Mouse (Mus musculus): ENCODE data around the gene Kcnma1. TPM values are rescaled to one million over a fixed set of nuclear protein-coding genes. Genes with fewer than 3 reads are reported as not detected.

The Kcnma1 gene
- total and polyA plus RNA-seq, 3 experiments = not detected

GRCm38 (mm10) chr14:23542131-23542530 is 472.2 kb downstream of the Kcnma1 start:
- no peaks in the 10 kb centered on the region for H3K9me3 ChIP-seq (replicated peaks; ENCODE audit: insufficient read depth, low read length)
- no peaks in the 10 kb centered on the region for H3K36me3 ChIP-seq (ENCODE audit: control insufficient read depth in 1 of 2, insufficient read depth in 2 of 2, low read length in 2 of 2)
- no peak overlapping the region for H3K27ac ChIP-seq (ENCODE audit: control insufficient read depth, low read depth, low read length)
- no peak overlapping the region for H3K4me3 ChIP-seq (ENCODE audit: control insufficient read depth in 1 of 2, insufficient read depth in 1 of 2, low read depth in 2 of 2, low read length in 2 of 2)
- H3K9ac ChIP-seq (ENCODE audit: control insufficient read depth, low read depth, low read length, poor library complexity, severe bottlenecking) = no peak overlapping the region
- no peaks in the 10 kb centered on the region for H3K79me2 ChIP-seq (ENCODE audit: control insufficient read depth, insufficient read depth, low read length, poor library complexity)
- no peak for DNase-seq (ENCODE audit: low read depth, low spot score)
- no peak for TF ChIP-seq MEF2A (IDR thresholded peaks at IDR 0.05; ENCODE audit: extremely low read depth, insufficient replicate concordance, low read depth, low read length, poor library complexity, severe bottlenecking)
- TF ChIP-seq USF2 (IDR thresholded peaks at IDR 0.05; ENCODE audit: borderline replicate concordance in 1 of 2, insufficient read depth in 1 of 2, low read depth in 1 of 2, low read length in 2 of 2) = no peak
- TF ChIP-seq MYC (IDR thresholded peaks at IDR 0.05; ENCODE audit: low read depth, low read length) = no peak
- no peak for TF ChIP-seq NELFE (IDR thresholded peaks at IDR 0.05; ENCODE audit: low read depth, low read length)
- TF ChIP-seq MXI1 (IDR thresholded peaks at IDR 0.05; ENCODE audit: low read depth, low read length) = no peak
- no peaks in the 10 kb centered on the region for H3K4me1 ChIP-seq (ENCODE audit: control insufficient read depth in 1 of 2, insufficient read depth in 2 of 2, low read length in 2 of 2)
- no peaks in the 10 kb centered on the region for H3K27me3 ChIP-seq (ENCODE audit: control insufficient read depth in 1 of 2, insufficient read depth in 2 of 2, low read length in 2 of 2)

- no peak for DNase-seq (ENCODE audit: low read depth, low spot score)
- Histone ChIP-seq H3K9ac (ENCODE audit: control insufficient read depth, low read depth, low read length, poor library complexity, severe bottlenecking) (no peak overlapping the region), H3K79me2 (ENCODE audit: control insufficient read depth, insufficient read depth, low read length, poor library complexity) (no peaks in the 10 kb centered on the region), H3K4me3 (ENCODE audit: control insufficient read depth in 1 of 2, insufficient read depth in 1 of 2, low read depth in 2 of 2, low read length in 2 of 2) (no peak overlapping the region), H3K36me3 (ENCODE audit: control insufficient read depth in 1 of 2, insufficient read depth in 2 of 2, low read length in 2 of 2) (no peaks in the 10 kb centered on the region), H3K27ac (ENCODE audit: control insufficient read depth, low read depth, low read length) (no peak overlapping the region), H3K9me3 (replicated peaks; ENCODE audit: insufficient read depth, low read length) (no peaks in the 10 kb centered on the region), H3K27me3 (ENCODE audit: control insufficient read depth in 1 of 2, insufficient read depth in 2 of 2, low read length in 2 of 2) (no peaks in the 10 kb centered on the region), H3K4me1 (ENCODE audit: control insufficient read depth in 1 of 2, insufficient read depth in 2 of 2, low read length in 2 of 2) (no peaks in the 10 kb centered on the region)
- TF ChIP-seq NELFE (IDR thresholded peaks at IDR 0.05; ENCODE audit: low read depth, low read length) (no peak), ELF1 (IDR thresholded peaks at IDR 0.05; ENCODE audit: low read depth, low read length) (no peak), USF2 (IDR thresholded peaks at IDR 0.05; ENCODE audit: borderline replicate concordance in 1 of 2, insufficient read depth in 1 of 2, low read depth in 1 of 2, low read length in 2 of 2) (no peak), ZC3H11A (IDR thresholded peaks at IDR 0.05; ENCODE audit: low read depth, low read length) (no peak), MEF2A (IDR thresholded peaks at IDR 0.05; ENCODE audit: extremely low read depth, insufficient replicate concordance, low read depth, low read length, poor library complexity, severe bottlenecking) (no peak), POLR2AphosphoS2 (IDR thresholded peaks at IDR 0.05; ENCODE audit: low read length) (no peak), ZMIZ1 (IDR thresholded peaks at IDR 0.05; ENCODE audit: low read depth, low read length) (no peak), ZNF384 (IDR thresholded peaks at IDR 0.05; ENCODE audit: low read depth, low read length) (no peak), MYB (IDR thresholded peaks at IDR 0.05; ENCODE audit: low read depth, low read length) (no peak), TAL1 (IDR thresholded peaks at IDR 0.05; ENCODE audit: low read length) (no peak), GABPA (IDR thresholded peaks at IDR 0.05; ENCODE audit: low read depth, low read length) (no peak)
Measured at GRCm38 (mm10) chr14:23539621-23540020, 474.7 kb downstream of the Kcnma1 start.

GRCm38 (mm10) chr14:23533346-23533745 is 480.9 kb downstream of the Kcnma1 start:
- no peak overlapping the region for H3K4me3 ChIP-seq (ENCODE audit: control insufficient read depth in 1 of 2, insufficient read depth in 1 of 2, low read depth in 2 of 2, low read length in 2 of 2)
- no peaks in the 10 kb centered on the region for H3K36me3 ChIP-seq (ENCODE audit: control insufficient read depth in 1 of 2, insufficient read depth in 2 of 2, low read length in 2 of 2)
- H3K27ac ChIP-seq (ENCODE audit: control insufficient read depth, low read depth, low read length) = no peak overlapping the region
- H3K4me1 ChIP-seq (ENCODE audit: control insufficient read depth in 1 of 2, insufficient read depth in 2 of 2, low read length in 2 of 2) = no peaks in the 10 kb centered on the region
- no peak for DNase-seq (ENCODE audit: low read depth, low spot score)
- no peak for TF ChIP-seq SIN3A (IDR thresholded peaks at IDR 0.05; ENCODE audit: low read length)
- no peak for TF ChIP-seq JUND (IDR thresholded peaks at IDR 0.05; ENCODE audit: low read depth, low read length)
- TF ChIP-seq USF2 (IDR thresholded peaks at IDR 0.05; ENCODE audit: borderline replicate concordance in 1 of 2, insufficient read depth in 1 of 2, low read depth in 1 of 2, low read length in 2 of 2) = no peak
- no peak for TF ChIP-seq MXI1 (IDR thresholded peaks at IDR 0.05; ENCODE audit: low read depth, low read length)
- TF ChIP-seq NELFE (IDR thresholded peaks at IDR 0.05; ENCODE audit: low read depth, low read length) = no peak
- no peak for TF ChIP-seq CHD1 (IDR thresholded peaks at IDR 0.05; ENCODE audit: low read depth, low read length)
- TF ChIP-seq HCFC1 (IDR thresholded peaks at IDR 0.05; ENCODE audit: low read depth, low read length) = no peak
- no peak for TF ChIP-seq MAZ (IDR thresholded peaks at IDR 0.05; ENCODE audit: low read depth, low read length)
- no peak for TF ChIP-seq UBTF (IDR thresholded peaks at IDR 0.05; ENCODE audit: borderline replicate concordance, insufficient read depth, low read depth, low read length)
- no peak for TF ChIP-seq KAT2A (conservative IDR thresholded peaks at IDR 0.05; ENCODE audit: low read depth, low read length)
- TF ChIP-seq POLR2AphosphoS2 (IDR thresholded peaks at IDR 0.05; ENCODE audit: low read length) = no peak
- TF ChIP-seq TCF12 (IDR thresholded peaks at IDR 0.05; ENCODE audit: low read depth, low read length) = no peak
- TF ChIP-seq TAL1 (IDR thresholded peaks at IDR 0.05; ENCODE audit: low read length) = no peak
- TF ChIP-seq ZC3H11A (IDR thresholded peaks at IDR 0.05; ENCODE audit: low read depth, low read length) = no peak
- no peak for TF ChIP-seq RCOR1 (IDR thresholded peaks at IDR 0.05; ENCODE audit: low read depth, low read length)
- H3K79me2 ChIP-seq (ENCODE audit: control insufficient read depth, insufficient read depth, low read length, poor library complexity) = no peaks in the 10 kb centered on the region
- H3K9ac ChIP-seq (ENCODE audit: control insufficient read depth, low read depth, low read length, poor library complexity, severe bottlenecking) = no peak overlapping the region
- H3K9me3 ChIP-seq (replicated peaks; ENCODE audit: insufficient read depth, low read length) = no peaks in the 10 kb centered on the region
- H3K27me3 ChIP-seq (ENCODE audit: control insufficient read depth in 1 of 2, insufficient read depth in 2 of 2, low read length in 2 of 2) = no peaks in the 10 kb centered on the region

All from MEL (cell line).